ENCODE assay signal across 13 mouse cellular contexts in the genomic region with DNA sequence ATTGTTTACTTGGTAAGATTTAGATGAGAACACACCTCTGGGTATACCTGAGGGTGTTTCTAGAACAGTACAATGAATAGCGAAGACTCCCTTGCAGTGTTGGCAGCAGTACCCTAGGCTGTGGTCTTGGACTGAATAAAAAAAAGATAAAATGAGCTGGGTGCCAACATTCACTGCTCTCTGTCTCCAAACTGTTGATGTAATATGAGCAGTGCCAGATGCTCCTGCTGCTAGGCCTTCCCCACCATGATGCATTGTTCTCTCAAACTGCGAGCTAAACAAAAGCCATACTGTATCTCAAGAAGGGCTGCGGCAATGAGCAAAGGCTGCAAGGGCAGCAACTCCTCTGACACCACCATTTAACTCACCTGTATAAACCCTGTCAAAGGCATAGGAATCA. TPM values are rescaled to one million over a fixed set of nuclear protein-coding genes. Genes with fewer than 3 reads are reported as not detected.
DNase-seq lines count a peak whose midpoint lies in the region; ATAC-seq and TF ChIP-seq lines count a peak whose summit lies in the region.
"Had no signal": no experiment of that assay in that cellular context is flagged by ENCODE, and none has a peak within 500 bp of the region (broad histone marks: within the 10 kb centered on the region; RNA-seq: fewer than 3 reads in every experiment).

No protein-coding gene starts in this region.

- no peaks in the 10 kb centered on the region for H3K4me1 ChIP-seq in heart, postnatal 0 days (ENCODE audit: control insufficient read depth, insufficient read depth)
- H3K4me1 ChIP-seq in heart, embryonic 10.5 days, result peaks cover 3% of the 10 kb centered on the region; the same call in 1 of the 2 replicates
- no peaks in the 10 kb centered on the region for H3K4me1 ChIP-seq in lung, embryonic 14.5 days (ENCODE audit: insufficient read depth)
- H3K4me1 ChIP-seq in lung, postnatal 0 days (ENCODE audit: insufficient read depth, low read depth, low read length), result no peaks in the 10 kb centered on the region
- H3K4me1 ChIP-seq: midbrain, embryonic 13.5 days had no signal

- no peak overlapping the region for H3K4me2 ChIP-seq in heart, postnatal 0 days (ENCODE audit: low read depth, low read length)
- H3K4me2 ChIP-seq in lung, embryonic 14.5 days, result no peak overlapping the region
- no peak overlapping the region for H3K4me2 ChIP-seq in lung, postnatal 0 days (replicated peaks; ENCODE audit: low read depth, low read length)
- H3K4me2 ChIP-seq: liver, embryonic 15.5 days; midbrain, embryonic 13.5 days had no signal

- 0 out of 2 replicates have a peak, but pooled peaks have one; percentile 15 for ATAC-seq in cerebellum, adult (ENCODE audit: insufficient number of reproducible peaks, low FRiP score, low TSS enrichment)
- ATAC-seq in heart, postnatal 0 days (ENCODE audit: insufficient read depth, low read depth), result no peak
- ATAC-seq in lung, embryonic 14.5 days (ENCODE audit: insufficient read depth), result no peak
- ATAC-seq in lung, postnatal 0 days, result no peak
- ATAC-seq: midbrain, embryonic 13.5 days had no signal

- DNase-seq in cerebellum, adult 11 months, result no peak
- DNase-seq in heart, postnatal 0 days (ENCODE audit: low spot score), result peak; percentile 12
- no peak for DNase-seq in heart, embryonic 10.5 days (ENCODE audit: low spot score)
- peak; percentile 15 for DNase-seq in lung, embryonic 14.5 days
- no peak for DNase-seq in lung, postnatal 0 days (ENCODE audit: low spot score)
- DNase-seq in layer of hippocampus, adult 9-11 months, result peak; percentile 79
- no peak for DNase-seq in kidney, postnatal 14 days
- DNase-seq: gastrocnemius, adult 2 months; thymus, postnatal 36 days had no signal

- no peak for TF ChIP-seq CTCF in heart, postnatal 0 days (IDR thresholded peaks at IDR 0.05; ENCODE audit: low read depth)
- no peak for TF ChIP-seq CTCF in lung, embryonic 14.5 days (IDR thresholded peaks at IDR 0.05; ENCODE audit: low read depth)
- TF ChIP-seq CTCF in lung, postnatal 0 days (IDR thresholded peaks at IDR 0.05), result no peak

- WGBS in heart, postnatal 0 days, result 64% methylated on average over 3 of the region's 3 CpGs
- WGBS in heart, embryonic 10.5 days, result 76% methylated on average over 3 of the region's 3 CpGs
- 71% methylated on average over 3 of the region's 3 CpGs for WGBS in lung, embryonic 14.5 days
- WGBS in lung, postnatal 0 days, result 64% methylated on average over 3 of the region's 3 CpGs

- no peaks in the 10 kb centered on the region for H3K27me3 ChIP-seq in heart, postnatal 0 days (ENCODE audit: control insufficient read depth, insufficient read depth, low read length)
- H3K27me3 ChIP-seq in heart, embryonic 10.5 days (ENCODE audit: insufficient read depth, poor library complexity, severe bottlenecking), result no peaks in the 10 kb centered on the region
- no peaks in the 10 kb centered on the region for H3K27me3 ChIP-seq in lung, embryonic 14.5 days (ENCODE audit: insufficient read depth, low read length)
- no peaks in the 10 kb centered on the region for H3K27me3 ChIP-seq in lung, postnatal 0 days (replicated peaks; ENCODE audit: insufficient read depth, low read length)
- H3K27me3 ChIP-seq: liver, embryonic 15.5 days; midbrain, embryonic 13.5 days had no signal

- no peak overlapping the region for H3K27ac ChIP-seq in heart, postnatal 0 days (ENCODE audit: low read depth)
- H3K27ac ChIP-seq in heart, embryonic 10.5 days, result no peak overlapping the region
- H3K27ac ChIP-seq in lung, embryonic 14.5 days (ENCODE audit: low read depth), result no peak overlapping the region
- H3K27ac ChIP-seq in lung, postnatal 0 days (ENCODE audit: low read length), result no peak overlapping the region
- H3K27ac ChIP-seq: gastrocnemius, adult 2 months; liver, embryonic 15.5 days; macrophage; midbrain, embryonic 13.5 days had no signal

- no peak overlapping the region for H3K9ac ChIP-seq in heart, postnatal 0 days (replicated peaks; ENCODE audit: low read depth, low read length)
- H3K9ac ChIP-seq in lung, embryonic 14.5 days, result no peak overlapping the region
- H3K9ac ChIP-seq in lung, postnatal 0 days (replicated peaks; ENCODE audit: low read depth), result no peak overlapping the region
- H3K9ac ChIP-seq: liver, embryonic 15.5 days; midbrain, embryonic 13.5 days had no signal

- H3K36me3 ChIP-seq in heart, postnatal 0 days (replicated peaks; ENCODE audit: control insufficient read depth, insufficient read depth, low read length), result no peaks in the 10 kb centered on the region
- H3K36me3 ChIP-seq in heart, embryonic 10.5 days, result no peaks in the 10 kb centered on the region
- H3K36me3 ChIP-seq in lung, embryonic 14.5 days (ENCODE audit: insufficient read depth), result no peaks in the 10 kb centered on the region
- H3K36me3 ChIP-seq in lung, postnatal 0 days (ENCODE audit: insufficient read depth, low read length), result no peaks in the 10 kb centered on the region
- H3K36me3 ChIP-seq: liver, embryonic 15.5 days; midbrain, embryonic 13.5 days had no signal

- no peak for TF ChIP-seq EP300 in heart, postnatal 0 days (IDR thresholded peaks at IDR 0.05; ENCODE audit: low read depth)
- no peak for TF ChIP-seq EP300 in lung, postnatal 0 days (IDR thresholded peaks at IDR 0.05)

- H3K4me3 ChIP-seq in heart, postnatal 0 days (ENCODE audit: low read depth, low read length), result no peak overlapping the region
- H3K4me3 ChIP-seq in heart, embryonic 10.5 days, result no peak overlapping the region
- H3K4me3 ChIP-seq in lung, embryonic 14.5 days (ENCODE audit: low read depth, low read length), result no peak overlapping the region
- no peak overlapping the region for H3K4me3 ChIP-seq in lung, postnatal 0 days (ENCODE audit: low read depth, low read length)
- H3K4me3 ChIP-seq: gastrocnemius, adult 2 months; liver, embryonic 15.5 days; midbrain, embryonic 13.5 days had no signal

- H3K9me3 ChIP-seq in heart, postnatal 0 days (replicated peaks; ENCODE audit: control insufficient read depth, low read length), result no peaks in the 10 kb centered on the region
- no peaks in the 10 kb centered on the region for H3K9me3 ChIP-seq in heart, embryonic 10.5 days
- no peaks in the 10 kb centered on the region for H3K9me3 ChIP-seq in lung, embryonic 14.5 days (ENCODE audit: low read depth, low read length)
- H3K9me3 ChIP-seq in lung, postnatal 0 days (ENCODE audit: low read length), result no peaks in the 10 kb centered on the region
- H3K9me3 ChIP-seq: liver, embryonic 15.5 days; midbrain, embryonic 13.5 days had no signal

RNA-seq across cellular contexts. Expression of a gene that starts 29.0 kb away (rescaled TPM):
- total RNA-seq in heart, postnatal 0 days (2014; rRNA removed; ENCODE audit: low replicate concordance), result 25.8 and 30.6 TPM in 2 replicates
- polyA plus RNA-seq in heart, postnatal 0 days (2015; fragmentation: Nextera tagmentation; extraction: Ambion mirVana), result 7.7 and 8.3 TPM in 2 replicates
- polyA plus RNA-seq in heart, embryonic 10.5 days (2016; fragmentation: Nextera tagmentation; extraction: Ambion mirVana), result 12.0 and 14.8 TPM in 2 replicates
- 14.9 and 15.4 TPM in 2 replicates for polyA plus RNA-seq in lung, embryonic 14.5 days (2014; fragmentation: Nextera tagmentation; extraction: Ambion mirVana)
- 17.9 and 21.2 TPM in 2 replicates for polyA plus RNA-seq in lung, postnatal 0 days (2015; fragmentation: Nextera tagmentation; extraction: Ambion mirVana)

Comparison
In these comparisons a context has a peak if more than half of its experiments do, and no peak if none do; other contexts are left out.
1. DNase-seq: peak in heart, postnatal 0 days (single experiment), lung, embryonic 14.5 days (single experiment) and layer of hippocampus, adult 9-11 months (single experiment); none in cerebellum, adult 11 months (single experiment), heart, embryonic 10.5 days (single experiment), lung, postnatal 0 days (single experiment) and kidney, postnatal 14 days (single experiment).